Mouse (Mus musculus) testis, postnatal 14 days (tissue): Measurements from ENCODE around the gene Commd1.
A peak's percentile ranks its signal among the peaks of the same experiment; 100 is the strongest.

ENCODE experiments used
- DNase-seq: peaks from one replicate; pipeline ENCODE4 v3.0.0; 2021; ENCODE audit warnings: low spot score

Gene Commd1

DNA sequence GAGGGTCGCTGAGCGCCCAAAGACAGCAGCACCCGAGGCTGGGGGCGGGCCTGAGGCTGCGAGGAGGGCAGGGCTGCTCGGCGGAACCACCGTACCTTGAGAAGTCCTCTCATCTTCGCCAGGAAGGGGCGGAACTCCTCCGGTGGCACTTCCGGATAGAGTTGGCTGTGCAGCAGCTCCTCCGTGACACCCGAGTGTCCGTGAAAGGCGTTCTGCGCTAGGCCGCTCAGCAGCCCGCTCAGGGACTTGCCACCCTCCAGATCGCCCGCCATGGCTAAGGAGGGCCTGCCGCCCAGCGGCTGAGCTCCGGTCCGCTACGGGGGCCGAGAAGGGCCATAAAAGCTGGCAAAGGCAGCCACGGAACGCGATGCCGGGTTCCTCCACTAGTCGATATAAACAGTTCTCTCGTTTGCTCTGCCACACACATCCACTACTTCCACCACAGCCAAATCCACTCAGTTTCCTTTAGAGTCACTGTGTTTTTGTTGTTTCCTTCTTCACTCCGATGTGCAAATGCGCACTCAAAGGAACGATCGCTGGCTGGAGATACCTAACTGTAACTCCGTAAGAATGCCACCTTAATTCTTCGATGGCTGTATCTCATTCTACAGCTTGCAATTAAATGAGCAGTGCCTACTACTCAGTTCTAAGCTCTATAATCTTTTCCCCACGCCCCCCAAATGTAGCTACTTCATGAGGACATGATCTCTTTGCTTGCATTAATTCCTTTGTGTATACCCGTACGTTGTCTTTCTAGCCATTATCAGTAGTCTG is at the start of gene Commd1, which contains the start of gene Gm28048:
TSS of gene Commd1 (minus strand) at position 399 of the 774 bp plus-strand sequence.
TSS of gene Gm28048 (minus strand) at position 107 of the 774 bp plus-strand sequence.
- DNase-seq, result peak; percentile 95

DNA sequence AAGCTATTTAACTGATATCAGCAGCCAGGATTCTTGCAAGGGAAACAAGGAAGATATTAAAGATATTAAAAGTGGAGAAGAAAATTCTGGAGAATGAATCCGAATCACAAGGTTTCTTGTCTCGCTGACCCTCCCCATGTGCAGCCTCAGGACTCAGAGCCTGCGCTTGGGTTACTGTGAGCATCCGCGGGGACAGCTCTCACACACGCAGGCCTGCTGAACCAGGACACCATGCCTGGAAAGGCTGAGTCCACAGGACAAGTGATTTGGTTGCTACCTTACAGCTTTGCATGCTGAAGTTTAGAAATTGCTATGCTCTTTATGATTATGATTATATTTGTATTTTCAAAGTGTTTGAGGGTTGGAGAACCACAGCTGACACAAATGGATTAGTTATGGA is 47.2 kb upstream of the Commd1 start:
- DNase-seq, result no peak

DNA sequence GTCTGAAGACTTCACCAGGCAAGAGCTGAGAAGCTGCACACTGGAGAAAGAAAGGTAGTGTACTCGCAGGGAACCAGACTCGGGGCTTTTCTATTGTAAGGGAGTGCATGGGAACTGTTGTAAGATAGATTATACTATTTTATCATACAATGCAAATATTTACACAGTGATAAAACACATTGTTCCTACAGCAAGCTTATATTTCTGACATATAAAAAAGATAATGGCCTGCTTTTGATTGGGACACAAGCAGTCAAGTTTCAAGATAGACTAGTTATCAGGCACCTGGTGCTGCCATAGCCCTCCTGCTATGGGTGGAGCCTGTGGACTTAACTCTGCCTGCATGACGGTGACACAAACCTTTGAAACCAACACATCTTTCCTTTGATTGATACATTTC is 46.8 kb upstream of the Commd1 start:
- no peak for DNase-seq

DNA sequence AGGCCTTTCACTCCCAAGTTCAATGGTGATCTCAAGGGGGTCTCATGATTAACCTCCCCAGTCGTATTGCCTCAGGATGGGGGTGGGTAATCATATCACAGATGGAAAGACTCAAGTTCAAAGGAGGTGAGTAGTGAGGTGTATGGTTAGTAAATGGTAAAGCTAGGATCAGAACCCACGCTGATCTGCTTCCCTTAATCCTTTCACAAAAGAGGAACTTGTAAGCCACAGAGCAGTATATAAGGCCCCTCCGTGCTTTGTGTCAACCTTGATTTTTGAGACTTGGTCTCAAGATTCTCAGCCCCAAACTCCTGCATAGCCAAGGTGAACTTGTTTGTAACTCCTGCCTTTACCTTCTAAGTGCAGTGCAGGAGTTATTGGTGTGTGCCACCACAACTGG is 42.0 kb upstream of the Commd1 start:
- no peak for DNase-seq

- DNase-seq, result no peak
These were observed 41.0 kb upstream of the Commd1 start for GRCm38 (mm10) chr11:23023155-23023554.

GRCm38 (mm10) chr11:23020841-23021240 is 38.7 kb upstream of the Commd1 start:
- DNase-seq, result no peak

GRCm38 (mm10) chr11:23020116-23020770 is 38.1 kb upstream of the Commd1 start:
- DNase-seq, result no peak

- DNase-seq, result no peak
These were observed 35.8 kb upstream of the Commd1 start for GRCm38 (mm10) chr11:23017943-23018342.

DNA sequence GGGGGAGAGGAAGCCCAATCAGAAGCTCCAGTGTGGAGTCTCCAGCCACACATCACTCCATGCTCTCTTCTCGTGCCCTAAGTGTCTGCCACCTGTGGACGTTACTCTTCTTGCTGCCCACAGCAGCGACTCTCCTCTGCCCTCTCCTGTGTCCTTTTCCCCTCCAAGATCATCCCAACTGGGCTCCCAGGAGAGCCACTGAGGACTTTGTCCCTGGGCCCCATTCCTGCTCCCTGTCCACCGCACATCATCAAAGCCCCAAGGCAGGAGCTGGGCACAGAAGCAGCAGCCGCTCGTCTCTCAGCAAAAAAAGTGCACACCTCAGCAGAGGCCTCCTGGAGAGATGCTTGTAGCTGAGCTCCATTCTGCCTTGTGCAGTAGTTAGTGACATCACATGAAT is 32.8 kb upstream of the Commd1 start:
- DNase-seq, result no peak

GRCm38 (mm10) chr11:23013580-23014294 is 31.6 kb upstream of the Commd1 start:
- no peak for DNase-seq

- no peak for DNase-seq
These were observed 30.9 kb upstream of the Commd1 start for GRCm38 (mm10) chr11:23013096-23013495.

- no peak for DNase-seq
These were observed 26.6 kb upstream of the Commd1 start for GRCm38 (mm10) chr11:23008824-23009200.

DNA sequence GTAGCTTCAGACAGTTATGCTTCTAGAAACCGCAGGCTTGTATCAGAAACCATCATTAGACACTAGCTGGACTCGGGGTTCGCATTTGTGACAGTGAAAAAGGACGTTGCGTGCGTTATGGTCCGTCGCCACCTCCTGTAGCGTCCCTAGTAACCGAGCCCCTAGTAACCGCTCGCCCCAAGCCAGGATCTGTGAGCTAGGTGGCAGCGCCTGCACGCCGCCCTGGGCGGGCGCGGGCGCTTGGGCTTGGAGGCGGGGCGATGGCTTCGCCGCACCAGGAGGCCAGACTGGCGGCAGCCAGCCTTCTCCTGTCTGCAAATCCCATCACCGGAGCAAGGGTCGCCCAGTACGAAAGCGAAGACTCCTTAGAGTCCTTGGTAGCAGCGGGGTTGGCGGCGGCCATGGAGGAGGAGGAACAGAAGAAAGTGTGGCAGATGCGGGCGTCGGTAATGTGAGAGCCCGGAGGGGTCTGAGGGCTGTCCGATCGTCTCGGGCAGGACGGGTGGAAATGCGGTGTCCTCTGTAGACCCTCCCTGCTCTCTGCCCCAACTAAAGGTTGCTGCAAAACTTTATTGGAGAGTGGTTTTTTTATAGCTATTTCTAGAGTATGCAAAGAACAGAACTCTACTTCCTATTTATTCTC is 26.1 kb upstream of the Commd1 start:
- DNase-seq, result peak; percentile 81

DNA sequence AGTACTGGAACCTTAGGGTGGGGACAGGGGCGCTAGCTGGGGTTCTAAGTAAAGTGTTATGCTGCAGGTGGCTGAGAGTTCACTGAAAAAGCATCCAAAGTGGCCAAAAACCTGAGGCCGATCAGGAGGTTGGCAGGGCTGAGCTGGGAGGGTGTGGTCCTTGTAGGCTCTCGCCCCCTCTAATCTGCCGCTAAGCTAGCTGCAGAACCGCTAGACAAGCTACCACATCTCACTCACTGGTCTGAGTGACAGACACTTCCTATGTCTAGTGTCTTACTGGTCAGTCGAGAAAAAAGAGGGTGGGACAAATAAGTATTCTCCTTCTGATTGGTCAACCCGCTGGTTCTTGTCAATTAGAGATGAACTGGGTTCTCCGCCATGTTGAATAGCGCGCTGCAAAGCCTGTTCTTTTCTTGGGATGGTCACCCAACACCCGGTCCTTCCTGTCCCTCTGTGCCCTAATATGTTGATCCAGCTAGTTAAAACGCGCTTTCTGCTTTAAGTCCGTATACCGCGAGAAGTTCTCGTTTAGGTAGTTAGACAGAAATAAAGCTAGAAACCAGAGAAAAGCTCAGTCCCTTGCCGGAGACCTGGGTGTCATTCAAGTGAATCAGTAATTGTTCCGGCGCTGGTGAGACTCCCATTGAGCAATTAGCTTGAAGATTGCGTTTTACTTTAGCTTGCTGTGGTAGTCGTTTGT is 25.4 kb upstream of the Commd1 start, which contains the start of gene Fam161a:
TSS of gene Fam161a (plus strand) at position 51 of the 700 bp plus-strand sequence.
- DNase-seq, result peak; percentile 87

DNA sequence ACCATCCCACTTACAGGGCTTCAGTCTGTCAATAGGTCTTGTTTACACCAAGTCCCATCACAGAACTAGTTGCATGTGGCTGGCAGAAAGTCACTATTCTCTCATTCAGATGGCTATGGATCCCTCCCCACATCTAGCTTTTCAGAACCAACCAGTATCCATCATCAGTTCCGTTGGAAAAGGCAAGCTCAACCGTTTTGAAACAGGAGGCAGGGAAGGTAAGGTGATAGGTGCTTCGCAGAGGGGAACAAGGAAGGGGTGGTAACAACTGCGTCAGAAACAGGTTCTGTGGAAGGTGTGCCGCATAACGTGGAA is 24.9 kb upstream of the Commd1 start:
- no peak for DNase-seq

- DNase-seq, result no peak
These were observed 23.1 kb upstream of the Commd1 start for GRCm38 (mm10) chr11:23005276-23005675.

DNA sequence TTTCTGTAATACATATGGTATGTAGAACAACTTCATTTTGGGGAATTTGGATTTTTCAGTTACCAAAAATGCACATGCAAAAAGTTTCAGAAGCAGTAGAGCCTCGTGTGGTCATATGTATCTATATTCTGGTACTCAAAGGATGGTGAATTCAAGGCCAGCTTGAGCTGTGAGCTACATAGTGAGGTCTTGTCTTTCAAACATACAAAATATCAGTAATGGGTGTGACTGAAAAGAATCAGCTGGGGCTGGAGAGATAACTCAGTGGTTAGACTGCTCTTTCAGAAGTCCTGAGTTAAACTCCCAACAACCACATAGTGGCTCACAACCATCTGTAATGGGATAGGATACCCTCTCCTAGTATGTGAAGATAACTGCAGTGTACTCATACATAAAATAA is 16.1 kb upstream of the Commd1 start:
- DNase-seq, result no peak

- no peak for DNase-seq
These were observed 13.3 kb upstream of the Commd1 start for GRCm38 (mm10) chr11:22995461-22995860.

- no peak for DNase-seq
These were observed 12.1 kb upstream of the Commd1 start for GRCm38 (mm10) chr11:22994271-22994670.

DNA sequence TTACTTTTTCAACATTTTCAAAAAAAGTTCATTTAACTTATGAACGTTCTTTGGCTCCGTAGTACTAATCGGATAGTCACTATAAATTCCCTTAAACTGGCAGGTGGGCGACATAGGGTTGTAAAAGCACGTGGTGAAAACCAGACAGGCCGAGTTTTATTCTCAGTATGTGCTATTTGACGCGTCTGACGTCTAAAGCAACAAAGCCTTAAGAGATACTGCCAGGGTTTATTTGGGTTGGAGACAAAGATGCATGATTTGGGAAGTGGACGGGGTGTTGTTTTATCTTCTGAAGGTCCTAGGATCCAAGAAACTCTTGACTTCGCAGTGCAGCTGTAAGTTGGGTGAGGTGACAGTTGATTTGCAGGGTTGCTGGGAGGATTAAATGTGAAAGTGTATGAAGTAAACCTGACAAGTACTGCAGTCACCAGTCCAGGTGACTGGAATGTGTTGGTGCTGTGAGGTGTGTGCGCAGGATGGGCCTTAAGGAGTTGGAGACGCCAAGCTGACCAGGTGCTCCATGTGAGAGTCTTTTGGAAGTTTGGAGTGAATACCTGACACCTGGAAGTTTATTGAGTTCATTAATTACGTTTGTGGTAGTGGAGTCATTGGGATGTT is 9.1 kb upstream of the Commd1 start:
- DNase-seq, result no peak

GRCm38 (mm10) chr11:22990393-22991126 is 8.4 kb upstream of the Commd1 start, which contains the start of gene Cct4:
Cct4 (plus strand) TSS chr11:22990519.
- peak; percentile 93 for DNase-seq
